Mouse (Mus musculus) hindbrain, embryonic 11.5 days (tissue): ENCODE data around the gene Armc5. TPM values are rescaled to one million over a fixed set of nuclear protein-coding genes. Genes with fewer than 3 reads are reported as not detected.

Experiments used
- ATAC-seq: fragments of 200-750 bp; cut with Nextera tagmentation; 2 replicates; pipeline ENCODE4 v1.8.0; 2017; ENCODE audit warnings: mild to moderate bottlenecking, moderate TSS enrichment, moderate library complexity; ENCODE audit not compliant: low FRiP score
- DNase-seq: peaks from one replicate; pipeline ENCODE4 v3.0.0-alpha.2; 2015; ENCODE audit warnings: low spot score
- H3K27ac ChIP-seq: fragments of 300-500 bp; sonication (generic); 2 replicates; pipeline ENCODE4 v1.5.1; 2014; ENCODE audit warnings: mild to moderate bottlenecking, low read depth, low read length
- H3K27me3 ChIP-seq: fragments of 300-500 bp; sonication (generic); 2 replicates; pipeline ENCODE4 v1.6.1; 2014; ENCODE audit warnings: mild to moderate bottlenecking, low read length, moderate library complexity, mixed read lengths; ENCODE audit not compliant: control insufficient read depth, insufficient read depth
- H3K36me3 ChIP-seq: fragments of 300-500 bp; sonication (generic); 2 replicates; pipeline ENCODE4 v1.6.1; 2014; ENCODE audit warnings: mild to moderate bottlenecking, low read length, moderate library complexity, mixed read lengths; ENCODE audit not compliant: control insufficient read depth, insufficient read depth
- H3K4me1 ChIP-seq: fragments of 300-500 bp; sonication (generic); replicated peaks from 2 replicates; pipeline ENCODE4 v1.6.1; 2014; ENCODE audit warnings: low read length, mixed read lengths; ENCODE audit not compliant: control insufficient read depth, insufficient read depth
- H3K4me2 ChIP-seq: fragments of 300-500 bp; sonication (generic); replicated peaks from 2 replicates; pipeline ENCODE4 v1.6.1; 2014; ENCODE audit warnings: mild to moderate bottlenecking, low read depth, low read length
- H3K4me3 ChIP-seq: fragments of 300-500 bp; sonication (generic); 2 replicates; pipeline ENCODE4 v1.5.1; 2014; ENCODE audit warnings: low read depth, low read length
- H3K9ac ChIP-seq: fragments of 300-500 bp; sonication (generic); 2 replicates; pipeline ENCODE4 v1.6.1; 2014; ENCODE audit warnings: low read depth, low read length
- H3K9me3 ChIP-seq: fragments of 300-500 bp; sonication (generic); 2 replicates; pipeline ENCODE4 v1.6.1; 2016; ENCODE audit warnings: low read length; ENCODE audit not compliant: control insufficient read depth
- WGBS: fragments of 180-500 bp; shearing (Covaris S2); extraction: QIAGEN DNeasy Blood & Tissue Kit; methylation state at CpG from one replicate; pipeline ENCODE4 v1.1.7; 2014; 5-methylcytosine and 5-hydroxymethylcytosine counted together
- polyA plus RNA-seq: library from polyadenylated mRNA; unstranded; fragments of >200 nt; fragmentation: Nextera tagmentation; extraction: Ambion mirVana; gene quantifications from 2 replicates; pipeline ENCODE4 v1.2.1, GENCODE M21; 2014

The Armc5 gene
- polyA plus RNA-seq, 1 experiment from 2014 or later, result 7.4 TPM

- H3K27ac ChIP-seq, result no peak overlapping the region
- DNase-seq, result no peak
- ATAC-seq, result no peak
- H3K4me3 ChIP-seq, result no peak overlapping the region
- WGBS, result 68% methylated on average over 5 of the region's 5 CpGs
- H3K9me3 ChIP-seq, result no peaks in the 10 kb centered on the region
- no peak overlapping the region for H3K9ac ChIP-seq
- H3K27me3 ChIP-seq, result no peaks in the 10 kb centered on the region
- no peaks in the 10 kb centered on the region for H3K36me3 ChIP-seq
- no peaks in the 10 kb centered on the region for H3K4me1 ChIP-seq
- H3K4me2 ChIP-seq, result no peak overlapping the region
These were observed 28.9 kb downstream of the Armc5 start for GRCm38 (mm10) chr7:128266056-128266455.

GRCm38 (mm10) chr7:128267391-128267790 is 30.2 kb downstream of the Armc5 start:
- no peaks in the 10 kb centered on the region for H3K9me3 ChIP-seq
- H3K9ac ChIP-seq, result no peak overlapping the region
- H3K27ac ChIP-seq, result no peak overlapping the region
- H3K36me3 ChIP-seq, result no peaks in the 10 kb centered on the region
- H3K4me3 ChIP-seq, result no peak overlapping the region
- H3K27me3 ChIP-seq, result no peaks in the 10 kb centered on the region
- ATAC-seq (no peak), DNase-seq (no peak)
- no peak overlapping the region for H3K4me2 ChIP-seq
- no peaks in the 10 kb centered on the region for H3K4me1 ChIP-seq
- 69% methylated on average over 13 of the region's 13 CpGs for WGBS

GRCm38 (mm10) chr7:128267813-128268212 is 30.7 kb downstream of the Armc5 start:
- DNase-seq, result no peak
- no peak overlapping the region for H3K4me3 ChIP-seq
- H3K9ac ChIP-seq, result no peak overlapping the region
- H3K27ac ChIP-seq, result no peak overlapping the region
- no peaks in the 10 kb centered on the region for H3K9me3 ChIP-seq
- no peak for ATAC-seq
- no peaks in the 10 kb centered on the region for H3K36me3 ChIP-seq
- no peaks in the 10 kb centered on the region for H3K4me1 ChIP-seq
- H3K4me2 ChIP-seq, result no peak overlapping the region
- no peaks in the 10 kb centered on the region for H3K27me3 ChIP-seq
- WGBS, result 88% methylated on average over 7 of the region's 7 CpGs

GRCm38 (mm10) chr7:128270431-128270850 is 33.3 kb downstream of the Armc5 start:
- no peak overlapping the region for H3K9ac ChIP-seq
- H3K36me3 ChIP-seq, result no peaks in the 10 kb centered on the region
- no peaks in the 10 kb centered on the region for H3K9me3 ChIP-seq
- no peaks in the 10 kb centered on the region for H3K4me1 ChIP-seq
- H3K27ac ChIP-seq, result no peak overlapping the region
- no peaks in the 10 kb centered on the region for H3K27me3 ChIP-seq
- H3K4me2 ChIP-seq, result no peak overlapping the region
- WGBS, result 57% methylated on average over 13 of the region's 13 CpGs
- H3K4me3 ChIP-seq, result no peak overlapping the region
- ATAC-seq, result no peak
- no peak for DNase-seq

GRCm38 (mm10) chr7:128271496-128271895 is 34.4 kb downstream of the Armc5 start:
- H3K9ac ChIP-seq, result no peak overlapping the region
- H3K27ac ChIP-seq, result no peak overlapping the region
- H3K4me2 ChIP-seq, result no peak overlapping the region
- H3K36me3 ChIP-seq, result no peaks in the 10 kb centered on the region
- no peaks in the 10 kb centered on the region for H3K4me1 ChIP-seq
- ATAC-seq, result no peak
- no peaks in the 10 kb centered on the region for H3K9me3 ChIP-seq
- H3K4me3 ChIP-seq, result no peak overlapping the region
- no peak for DNase-seq
- no peaks in the 10 kb centered on the region for H3K27me3 ChIP-seq
- WGBS, result 95% methylated on average over 9 of the region's 9 CpGs

GRCm38 (mm10) chr7:128276051-128276450 is 38.9 kb downstream of the Armc5 start:
- Histone ChIP-seq H3K4me2 (no peak overlapping the region), H3K27ac (no peak overlapping the region), H3K9me3 (no peaks in the 10 kb centered on the region), H3K9ac (no peak overlapping the region), H3K27me3 (no peaks in the 10 kb centered on the region), H3K36me3 (no peaks in the 10 kb centered on the region), H3K4me3 (no peak overlapping the region), H3K4me1 (0 out of 2 replicates have a peak, but pooled peaks cover 3% of the 10 kb centered on the region)
- WGBS, result 91% methylated on average over 6 of the region's 6 CpGs
- no peak for DNase-seq
- ATAC-seq, result no peak

- Histone ChIP-seq H3K27ac (no peak overlapping the region), H3K27me3 (no peaks in the 10 kb centered on the region), H3K9me3 (no peaks in the 10 kb centered on the region), H3K4me1 (peaks cover 5% of the 10 kb centered on the region; the same call in 1 of the 2 replicates), H3K4me3 (no peak overlapping the region), H3K9ac (no peak overlapping the region), H3K36me3 (no peaks in the 10 kb centered on the region), H3K4me2 (no peak overlapping the region)
- ATAC-seq, result no peak
- DNase-seq, result no peak
- 96% methylated on average over 4 of the region's 4 CpGs for WGBS
These were observed 42.6 kb downstream of the Armc5 start for GRCm38 (mm10) chr7:128279750-128280149.

GRCm38 (mm10) chr7:128281765-128282164 is 44.6 kb downstream of the Armc5 start:
- Histone ChIP-seq H3K4me1 (peaks cover 5% of the 10 kb centered on the region; the same call in 1 of the 2 replicates), H3K4me2 (no peak overlapping the region), H3K4me3 (no peak overlapping the region), H3K27me3 (no peaks in the 10 kb centered on the region), H3K9ac (no peak overlapping the region), H3K36me3 (no peaks in the 10 kb centered on the region), H3K27ac (no peak overlapping the region), H3K9me3 (no peaks in the 10 kb centered on the region)
- no peak for ATAC-seq
- DNase-seq, result no peak
- 87% methylated on average over 11 of the region's 11 CpGs for WGBS

GRCm38 (mm10) chr7:128282532-128283244 is 45.5 kb downstream of the Armc5 start:
- Histone ChIP-seq H3K4me1 (peaks cover 5% of the 10 kb centered on the region; the same call in 1 of the 2 replicates), H3K4me3 (no peak overlapping the region), H3K9me3 (no peaks in the 10 kb centered on the region), H3K27ac (peak overlapping the region; percentile 54), H3K27me3 (no peaks in the 10 kb centered on the region), H3K9ac (no peak overlapping the region; the same call in 1 of the 2 replicates), H3K4me2 (no peak overlapping the region), H3K36me3 (no peaks in the 10 kb centered on the region)
- DNase-seq (peak; percentile 52), ATAC-seq (peak; percentile 61; the same call in 1 of the 2 replicates)
- WGBS, result 18% methylated on average over 7 of the region's 7 CpGs
